Mouse (Mus musculus): ENCODE data around the gene Ppp2r5b. TPM values are rescaled to one million over a fixed set of nuclear protein-coding genes. Genes with fewer than 3 reads are reported as not detected.

Gene Ppp2r5b
- 21.7 TPM for total RNA-seq (2023)

GRCm38 (mm10) chr19:6235084-6236052 is at the start of gene Ppp2r5b:
Gene Ppp2r5b, minus strand, starts transcription at chr19:6235872.

GRCm38 (mm10) chr19:6276426-6277421 is 41.1 kb upstream of the Ppp2r5b start, which contains the start of gene Ehd1:
Gene Ehd1, plus strand, starts transcription at chr19:6276725.

GRCm38 (mm10) chr19:6241274-6242107 is 5.8 kb upstream of the Ppp2r5b start, which contains the start of gene Atg2a:
Gene Atg2a, plus strand, starts transcription at chr19:6241668.

GRCm38 (mm10) chr19:6226135-6226534 is 9.5 kb downstream of the Ppp2r5b start, which contains the start of gene Gpha2:
Gene Gpha2, plus strand, starts transcription at chr19:6226380.

GRCm38 (mm10) chr19:6184131-6184530 is 51.5 kb downstream of the Ppp2r5b start, which contains the start of gene Majin:
Gene Majin, plus strand, starts transcription at chr19:6184388.

Other genes with a start within 250 kb of the Ppp2r5b start
- not detected for gene Slc22a20, start 249.7 kb downstream of the Ppp2r5b start, total RNA-seq (2023)
- 143 TPM for gene Capn1, start 220.0 kb downstream of the Ppp2r5b start, total RNA-seq (2023)
- 46.9 TPM for gene Syvn1, start 189.3 kb downstream of the Ppp2r5b start, total RNA-seq (2023)
- gene Mrpl49, start 178.1 kb downstream of the Ppp2r5b start, total RNA-seq (2023), result 18.0 TPM
- gene Fau, start 178.0 kb downstream of the Ppp2r5b start, total RNA-seq (2023), result 3,401 TPM
- 11.9 TPM for gene Znhit2, start 174.7 kb downstream of the Ppp2r5b start, total RNA-seq (2023)
- 18.8 TPM for gene Tm7sf2, start 167.5 kb downstream of the Ppp2r5b start, total RNA-seq (2023)
- gene Vps51, start 158.6 kb downstream of the Ppp2r5b start, total RNA-seq (2023), result 110 TPM
- not detected for gene Tmem262, start 155.8 kb downstream of the Ppp2r5b start, total RNA-seq (2023)
- not detected for gene Gm28374, start 153.6 kb downstream of the Ppp2r5b start, total RNA-seq (2023)
- 44.0 TPM for gene Zfpl1, start 150.9 kb downstream of the Ppp2r5b start, total RNA-seq (2023)
- 0.89 TPM for gene Cdca5, start 150.9 kb downstream of the Ppp2r5b start, total RNA-seq (2023)
- not detected for gene AC131692.1, start 141.5 kb downstream of the Ppp2r5b start, total RNA-seq (2023)
- gene Naaladl1, start 130.1 kb downstream of the Ppp2r5b start, total RNA-seq (2023), result not detected
- gene Sac3d1, start 117.2 kb downstream of the Ppp2r5b start, total RNA-seq (2023), result 9.6 TPM
- 32.0 TPM for gene Snx15, start 107.6 kb downstream of the Ppp2r5b start, total RNA-seq (2023)
- gene Batf2, start 94.9 kb downstream of the Ppp2r5b start, total RNA-seq (2023), result not detected
- gene Arl2, start 94.3 kb downstream of the Ppp2r5b start, total RNA-seq (2023), result 26.0 TPM
- gene Majin, start 51.5 kb downstream of the Ppp2r5b start, total RNA-seq (2023), result not detected
- gene Gpha2, start 9.5 kb downstream of the Ppp2r5b start, total RNA-seq (2023), result not detected
- gene Atg2a, start 5.8 kb upstream of the Ppp2r5b start, total RNA-seq (2023), result 156 TPM
- 86.5 TPM for gene Ehd1, start 40.9 kb upstream of the Ppp2r5b start, total RNA-seq (2023)
- gene Cdc42bpg, start 70.6 kb upstream of the Ppp2r5b start, total RNA-seq (2023), result 9.1 TPM
- 46.4 TPM for gene Men1, start 99.1 kb upstream of the Ppp2r5b start, total RNA-seq (2023)
- gene Map4k2, start 105.3 kb upstream of the Ppp2r5b start, total RNA-seq (2023), result 585 TPM
- gene Sf1, start 127.8 kb upstream of the Ppp2r5b start, total RNA-seq (2023), result 936 TPM
- gene Pygm, start 148.5 kb upstream of the Ppp2r5b start, total RNA-seq (2023), result 20.2 TPM
- 721 TPM for gene Rasgrp2, start 163.5 kb upstream of the Ppp2r5b start, total RNA-seq (2023)
- 0.49 TPM for gene Nrxn2, start 182.9 kb upstream of the Ppp2r5b start, total RNA-seq (2023)